Mouse (Mus musculus) left cerebral cortex, postnatal 25 days (tissue): ENCODE measurements around the gene Zfp768. TPM values are rescaled to one million over a fixed set of nuclear protein-coding genes. Genes with fewer than 3 reads are reported as not detected.

Source experiments
- DNase-seq, 2 experiments: peaks; one replicate each; pipeline ENCODE4 v3.0.0; 2022; ENCODE audit warnings: low spot score in 2 of 2, mixed read lengths in 1 of 2
- intact Hi-C: fragments of 180-260 bp; cut with DNase I; formaldehyde crosslinking; loops from one replicate; pipeline ENCODE4 v1.15.1; 2025
- total RNA-seq, 2 experiments: library from RNA; stranded (reverse); gene quantifications; 2 replicates each; pipeline ENCODE4 v1.2.3; 2021

Zfp768 gene
- total RNA-seq, 2 experiments from 2014 or later = 11.7 TPM

GRCm38 (mm10) chr7:127322085-127322484 lies 23.3 kb downstream of the Zfp768 start:
- DNase-seq = no peak
- intact Hi-C loops = no loop called here

DNA sequence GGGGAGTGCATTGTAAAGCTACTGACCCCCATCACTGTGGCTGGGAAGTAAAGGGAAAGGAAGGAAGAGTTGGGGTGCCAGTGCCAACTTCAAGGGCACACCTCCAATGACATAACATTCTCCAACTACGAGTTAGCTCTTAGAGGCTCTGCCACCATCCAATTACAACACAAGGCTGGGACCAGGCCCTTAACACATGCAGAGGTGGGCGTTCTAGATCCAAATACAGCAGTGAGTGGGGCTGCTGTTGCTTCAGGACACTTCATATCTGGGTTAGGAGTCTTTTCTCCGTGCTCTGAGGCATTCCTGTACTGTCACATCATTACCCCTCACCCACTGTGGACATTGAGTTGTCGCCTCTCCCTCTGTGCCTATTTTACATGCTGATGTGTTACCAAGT lies 24.3 kb downstream of the Zfp768 start:
- intact Hi-C loops = no loop called here
- peak in 1 of 2 experiments; percentile 70 for DNase-seq

- no peak for DNase-seq
- intact Hi-C loops = no loop called here
These were observed 31.5 kb downstream of the Zfp768 start for GRCm38 (mm10) chr7:127313912-127314311.

GRCm38 (mm10) chr7:127309951-127310350 lies 35.4 kb downstream of the Zfp768 start:
- DNase-seq = no peak
- intact Hi-C loops = loop anchor here (5.0 kb wide), 1 partner anchor 177 kb away; no protein-coding TSS in a partner anchor

DNA sequence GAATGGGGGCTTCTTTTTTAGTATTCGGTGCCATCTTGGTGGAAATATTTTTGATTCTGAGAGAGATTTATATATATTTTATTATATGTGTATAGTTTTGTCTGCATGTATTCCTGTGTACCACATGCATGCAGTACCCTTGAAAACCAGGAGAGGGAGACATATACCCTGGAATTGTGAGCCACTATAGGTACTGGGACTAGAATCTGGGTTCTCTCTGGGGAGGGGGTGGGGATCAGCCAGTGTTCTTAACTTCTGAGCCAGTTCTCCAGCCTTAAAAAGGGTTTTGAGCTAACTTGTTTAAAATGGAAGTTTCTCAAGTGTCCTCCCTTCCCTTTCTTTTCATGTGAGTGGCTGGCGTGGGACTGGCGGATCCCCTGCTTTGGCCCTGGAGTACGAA lies 36.5 kb downstream of the Zfp768 start:
- intact Hi-C loops = loop anchor here (5.0 kb wide), 1 partner anchor 178 kb away; no protein-coding TSS in a partner anchor
- peak; percentile 72 to 81 for DNase-seq

GRCm38 (mm10) chr7:127308431-127308830 lies 37.0 kb downstream of the Zfp768 start:
- DNase-seq = no peak
- intact Hi-C loops = loop anchor here (5.0 kb wide), 1 partner anchor 179 kb away; no protein-coding TSS in a partner anchor

GRCm38 (mm10) chr7:127297586-127298193 lies 47.7 kb downstream of the Zfp768 start:
- no peak for DNase-seq

DNA sequence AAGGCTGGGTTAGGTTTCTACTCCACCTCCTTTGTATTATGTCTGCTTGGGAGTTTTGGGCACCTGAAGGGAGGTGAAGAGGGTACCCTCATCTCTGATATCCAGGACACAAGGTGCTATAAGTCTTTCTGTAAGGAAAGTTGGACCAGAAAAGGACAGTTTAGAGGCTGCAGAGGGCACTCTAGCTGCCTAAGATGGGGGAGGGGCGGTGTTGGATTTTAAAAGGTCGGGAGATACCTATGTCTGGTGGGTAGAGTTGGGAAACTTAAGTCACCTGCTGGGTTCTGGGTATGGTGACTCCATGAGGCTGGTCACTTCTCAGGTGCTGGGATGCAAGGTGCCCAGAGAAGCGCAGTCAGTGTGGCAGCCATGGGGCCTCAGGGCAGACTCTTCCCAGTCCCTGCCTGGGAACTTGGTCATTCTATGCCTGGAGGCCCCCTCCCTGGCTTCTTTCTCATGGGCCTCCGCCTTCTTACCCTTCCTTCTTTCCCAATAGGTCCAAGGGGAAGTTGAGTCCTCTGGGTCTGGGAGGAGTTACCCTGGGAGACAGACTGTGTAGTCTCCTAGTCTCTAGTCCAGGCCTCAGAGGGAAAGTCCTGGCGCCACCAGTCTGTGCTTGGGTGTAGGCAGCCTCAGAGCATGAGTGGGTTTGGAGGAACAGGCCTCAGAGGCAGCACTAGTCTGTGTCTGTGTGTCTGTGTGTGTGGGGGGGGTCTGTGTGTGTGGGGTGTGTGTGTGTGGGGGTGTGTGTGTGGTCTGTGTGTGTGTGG lies 48.4 kb downstream of the Zfp768 start:
- no peak for DNase-seq
- intact Hi-C loops = loop anchor here (10.0 kb wide), 1 partner anchor 142 kb away; no protein-coding TSS in a partner anchor

More at GRCm38 (mm10) chr7:127297586-127298193, 47.7 kb downstream of the Zfp768 start:
- intact Hi-C loops = loop anchor here (10.0 kb wide), 1 partner anchor 143 kb away; no protein-coding TSS in a partner anchor

DNA sequence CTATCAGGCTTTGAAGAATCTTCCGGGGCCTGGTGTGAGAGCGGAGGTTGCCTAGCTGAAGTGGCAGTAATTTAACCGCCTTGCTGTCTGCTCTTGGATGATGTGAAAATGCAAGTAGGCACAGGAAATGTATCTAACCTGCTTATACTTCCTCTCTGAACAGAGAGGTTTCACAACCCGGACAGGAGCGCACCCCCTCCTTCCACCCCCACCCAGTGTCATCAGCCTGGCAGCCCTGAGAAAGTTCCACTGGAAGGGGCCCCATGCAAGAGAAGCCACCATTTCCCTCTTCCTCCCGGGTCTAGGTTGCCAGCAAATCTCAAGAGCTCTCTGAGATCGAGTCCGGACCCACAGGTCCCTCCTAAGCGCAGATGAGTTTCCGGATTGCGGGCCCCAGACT lies 49.3 kb downstream of the Zfp768 start, which contains the start of gene Itgal:
TSS of gene Itgal (plus strand) at position 163 of the 400 bp plus-strand sequence.
- no peak for DNase-seq
- intact Hi-C loops = loop anchor here (10.0 kb wide), 1 partner anchor 141 kb away; no protein-coding TSS in a partner anchor

Other genes with a start within 250 kb of the Zfp768 start
- under 1 TPM in 1 of 2 experiments, not detected in 1; 0.55 TPM for gene Qprt, start 223.4 kb downstream of the Zfp768 start, total RNA-seq
- gene Spn, start 207.8 kb downstream of the Zfp768 start, total RNA-seq = under 1 TPM; 0.09 to 0.14 TPM
- 10 to 100 TPM; 81.7 to 84.1 TPM for gene Cd2bp2, start 149.5 kb downstream of the Zfp768 start, total RNA-seq
- gene Tbc1d10b, start 137.1 kb downstream of the Zfp768 start, total RNA-seq = 10 to 100 TPM; 90.2 to 97.5 TPM
- gene Mylpf, start 136.7 kb downstream of the Zfp768 start, total RNA-seq = 1 to 10 TPM; 2.8 to 3.3 TPM
- gene Zfp553, start 112.5 kb downstream of the Zfp768 start, total RNA-seq = 10 to 100 TPM; 16.9 to 18.6 TPM
- gene Sept1, start 112.5 kb downstream of the Zfp768 start, total RNA-seq = 1 to 10 TPM; 3.4 to 3.6 TPM
- gene Zfp771, start 101.3 kb downstream of the Zfp768 start, total RNA-seq = 10 to 100 TPM; 55.3 to 55.5 TPM
- gene Dctpp1, start 84.9 kb downstream of the Zfp768 start, total RNA-seq = 10 to 100 TPM; 30.6 to 31.0 TPM
- 10 to 100 TPM; 40.5 to 41.3 TPM for gene Sephs2, start 71.5 kb downstream of the Zfp768 start, total RNA-seq
- gene Itgal, start 49.3 kb downstream of the Zfp768 start, total RNA-seq = under 1 TPM; 0.34 to 0.94 TPM
- gene Zfp747, start 30.5 kb upstream of the Zfp768 start, total RNA-seq = 1 to 10 TPM; 5.4 to 6.7 TPM
- gene 9130019O22Rik, start 41.6 kb upstream of the Zfp768 start, total RNA-seq = 1 to 10 TPM; 2.8 to 4.0 TPM
- 1 to 10 TPM; 6.6 to 7.9 TPM for gene E430018J23Rik, start 48.0 kb upstream of the Zfp768 start, total RNA-seq
- gene Zfp764, start 61.2 kb upstream of the Zfp768 start, total RNA-seq = 1 to 10 TPM; 4.5 TPM
- gene Zfp688, start 76.5 kb upstream of the Zfp768 start, total RNA-seq = 10 to 100 TPM; 13.0 to 16.8 TPM
- 1 to 10 TPM; 5.8 to 8.2 TPM for gene Zfp689, start 103.6 kb upstream of the Zfp768 start, total RNA-seq
- gene Prr14, start 114.0 kb upstream of the Zfp768 start, total RNA-seq = 10 to 100 TPM; 27.1 to 32.2 TPM
- gene Fbrs, start 133.6 kb upstream of the Zfp768 start, total RNA-seq = 10 to 100 TPM; 56.2 to 56.9 TPM
- 100 to 1,000 TPM; 101 to 116 TPM for gene Srcap, start 166.4 kb upstream of the Zfp768 start, total RNA-seq
- gene Gm42715, start 174.0 kb upstream of the Zfp768 start, total RNA-seq = 10 to 100 TPM; 10.6 to 11.6 TPM
- gene Tmem265, start 215.8 kb upstream of the Zfp768 start, total RNA-seq = not detected
- 10 to 100 TPM; 76.9 to 89.1 TPM for gene Phkg2, start 227.8 kb upstream of the Zfp768 start, total RNA-seq
- gene Ccdc189, start 243.0 kb upstream of the Zfp768 start, total RNA-seq = 1 to 10 TPM; 6.8 to 7.7 TPM
- 10 to 100 TPM; 69.4 to 71.4 TPM for gene Rnf40, start 243.2 kb upstream of the Zfp768 start, total RNA-seq